Mouse (Mus musculus) neural tube, embryonic 11.5 days (tissue): Measurements from ENCODE around the gene Frmpd3. TPM values are rescaled to one million over a fixed set of nuclear protein-coding genes. Genes with fewer than 3 reads are reported as not detected.
A peak's percentile ranks its signal among the peaks of the same experiment; 100 is the strongest.

Source experiments
- ATAC-seq: fragments of 200-750 bp; cut with Nextera tagmentation; 2 replicates; pipeline ENCODE4 v1.8.0; 2017; ENCODE audit warnings: moderate number of reproducible peaks, mild to moderate bottlenecking, moderate TSS enrichment, moderate library complexity; ENCODE audit not compliant: insufficient read depth, low FRiP score, low TSS enrichment
- DNase-seq: peaks from one replicate; pipeline ENCODE4 v3.0.0-alpha.2; 2015; ENCODE audit warnings: low spot score
- H3K27ac ChIP-seq: fragments of 300-500 bp; sonication (generic); 2 replicates; pipeline ENCODE4 v1.5.1; 2014; ENCODE audit warnings: low read depth, mild to moderate bottlenecking, low read length
- H3K27me3 ChIP-seq: fragments of 300-500 bp; sonication (generic); 2 replicates; pipeline ENCODE4 v1.6.1; 2014; ENCODE audit warnings: mild to moderate bottlenecking, low read length, mixed read lengths; ENCODE audit not compliant: control insufficient read depth, insufficient read depth
- H3K36me3 ChIP-seq: fragments of 300-500 bp; sonication (generic); 2 replicates; pipeline ENCODE4 v1.6.1; 2014; ENCODE audit warnings: mild to moderate bottlenecking, low read length, moderate library complexity, mixed read lengths; ENCODE audit not compliant: control insufficient read depth, insufficient read depth
- H3K4me1 ChIP-seq: fragments of 300-500 bp; sonication (generic); 2 replicates; pipeline ENCODE4 v1.6.1; 2014; ENCODE audit warnings: low read length, mixed read lengths; ENCODE audit not compliant: control insufficient read depth, insufficient read depth
- H3K4me2 ChIP-seq: fragments of 300-500 bp; sonication (generic); 2 replicates; pipeline ENCODE4 v1.6.1; 2014; ENCODE audit warnings: low read depth, mild to moderate bottlenecking, moderate library complexity
- H3K4me3 ChIP-seq: fragments of 300-500 bp; sonication (generic); 2 replicates; pipeline ENCODE4 v1.5.1; 2014; ENCODE audit warnings: low read depth, low read length
- H3K9ac ChIP-seq: fragments of 300-500 bp; sonication (generic); 2 replicates; pipeline ENCODE4 v1.6.1; 2014; ENCODE audit warnings: mild to moderate bottlenecking, low read length
- H3K9me3 ChIP-seq: fragments of 300-500 bp; sonication (generic); 2 replicates; pipeline ENCODE4 v1.6.1; 2016; ENCODE audit warnings: low read length; ENCODE audit not compliant: control insufficient read depth
- WGBS: fragments of 180-500 bp; shearing (Covaris S2); extraction: QIAGEN DNeasy Blood & Tissue Kit; methylation state at CpG from one replicate; pipeline ENCODE4 v1.1.7; 2014; 5-methylcytosine and 5-hydroxymethylcytosine counted together
- microRNA counts: library from miRNA; unstranded; fragments of <30 nt; microRNA quantifications from one replicate; lab custom pipeline; 2015
- microRNA-seq: library from miRNA; unstranded; fragments of <30 nt; microRNA quantifications from one replicate; pipeline ENCODE4, GENCODE M21; 2016
- polyA plus RNA-seq: library from polyadenylated mRNA; unstranded; fragments of >200 nt; fragmentation: Nextera tagmentation; extraction: Ambion mirVana; gene quantifications from 2 replicates; pipeline ENCODE4 v1.2.1, GENCODE M21; 2014

The Frmpd3 gene
- polyA plus RNA-seq, 1 experiment from 2014 or later, result 2.7 TPM

DNA sequence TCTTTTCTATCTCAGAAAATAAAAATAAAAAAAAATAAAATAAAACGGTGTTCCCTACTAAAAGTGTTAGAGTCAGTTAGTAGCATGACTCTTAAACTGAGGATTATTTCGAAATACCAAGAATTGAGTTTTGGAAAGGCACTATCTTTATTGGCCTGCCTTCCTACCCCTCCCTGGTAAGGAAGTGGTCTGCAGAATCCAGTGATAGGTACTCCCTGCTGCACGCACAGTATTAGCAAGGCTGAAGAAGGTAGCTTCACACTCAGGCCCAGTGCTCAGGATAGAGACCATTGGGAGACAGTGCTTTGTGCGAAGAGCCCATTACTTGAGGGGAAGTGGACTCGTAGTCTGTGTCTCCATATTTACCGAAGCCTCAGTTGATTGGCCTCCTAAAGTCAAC lies 136.2 kb downstream of the Frmpd3 start:
- Histone ChIP-seq H3K9ac (no peak overlapping the region), H3K36me3 (no peaks in the 10 kb centered on the region), H3K4me1 (no peaks in the 10 kb centered on the region), H3K9me3 (no peaks in the 10 kb centered on the region), H3K4me2 (no peak overlapping the region), H3K27me3 (no peaks in the 10 kb centered on the region), H3K27ac (no peak overlapping the region), H3K4me3 (no peak overlapping the region)
- no peak for DNase-seq
- ATAC-seq, result no peak
- WGBS, result 89% methylated on average over 6 of the region's 6 CpGs

GRCm38 (mm10) chrX:140479171-140479570 lies 137.1 kb downstream of the Frmpd3 start:
- Histone ChIP-seq H3K9me3 (no peaks in the 10 kb centered on the region), H3K36me3 (no peaks in the 10 kb centered on the region), H3K4me2 (no peak overlapping the region), H3K9ac (no peak overlapping the region), H3K27ac (no peak overlapping the region), H3K4me3 (no peak overlapping the region), H3K4me1 (no peaks in the 10 kb centered on the region), H3K27me3 (no peaks in the 10 kb centered on the region)
- ATAC-seq, result no peak
- DNase-seq, result peak; percentile 42
- WGBS, result 55% methylated on average over 5 of the region's 5 CpGs

MicroRNAs within 50 kb of the gene (microRNA counts, 519-probe panel; counts per million panel counts)
- 171 counts per million, percentile 57 among the panel's probes with 10 or more counts for microRNA mmu-miR-3475 (lab: Ali Mortazavi, UCI)

Small RNAs within 50 kb of the gene (microRNA-seq; reads per million reads assigned to microRNA genes)
- 41.9 reads per million, percentile 37 among the genes with 10 or more reads in this experiment for gene Mir3475

Other genes starting within 250 kb of the Frmpd3 start
- 82.4 and 83.8 TPM in 2 replicates for gene Prps1, start 114.3 kb downstream of the Frmpd3 start, polyA plus RNA-seq